Mouse (Mus musculus) CD8-positive naive resting alpha-beta T cell, adult 2 months (primary cell): ENCODE results near the gene Tmem170b.

Source experiments
- DNase-seq, 2 experiments: peaks; one replicate each; pipeline ENCODE4 v3.0.0; 2022; ENCODE audit warnings: low read depth in 2 of 2, low spot score in 2 of 2

The Tmem170b gene

GRCm38 (mm10) chr13:41611046-41611445 lies 5.3 kb downstream of the Tmem170b start:
- no peak for DNase-seq

GRCm38 (mm10) chr13:41614539-41614938 lies 8.8 kb downstream of the Tmem170b start:
- DNase-seq, result no peak

- no peak for DNase-seq
These were observed 9.3 kb downstream of the Tmem170b start for GRCm38 (mm10) chr13:41614982-41615381.

- no peak for DNase-seq
These were observed 13.8 kb downstream of the Tmem170b start for GRCm38 (mm10) chr13:41619470-41619869.

GRCm38 (mm10) chr13:41620132-41620531 lies 14.4 kb downstream of the Tmem170b start:
- DNase-seq, result no peak

- no peak for DNase-seq
These were observed 18.4 kb downstream of the Tmem170b start for GRCm38 (mm10) chr13:41624123-41624522.

GRCm38 (mm10) chr13:41625248-41625647 lies 19.5 kb downstream of the Tmem170b start:
- no peak for DNase-seq

- no peak for DNase-seq
These were observed 21.7 kb downstream of the Tmem170b start for GRCm38 (mm10) chr13:41627277-41627916.

- peak; percentile 42 to 67 for DNase-seq
These were observed 28.7 kb downstream of the Tmem170b start for GRCm38 (mm10) chr13:41634401-41634818.

GRCm38 (mm10) chr13:41638083-41638482 lies 32.4 kb downstream of the Tmem170b start:
- no peak for DNase-seq

- peak in 1 of 2 experiments; percentile 29 for DNase-seq
These were observed 37.1 kb downstream of the Tmem170b start for GRCm38 (mm10) chr13:41642851-41643250.

GRCm38 (mm10) chr13:41643798-41644197 lies 38.1 kb downstream of the Tmem170b start:
- no peak for DNase-seq

GRCm38 (mm10) chr13:41644591-41645482 lies 39.1 kb downstream of the Tmem170b start:
- DNase-seq, result no peak

- no peak for DNase-seq
These were observed 39.8 kb downstream of the Tmem170b start for GRCm38 (mm10) chr13:41645483-41645859.

- DNase-seq, result no peak
These were observed 42.3 kb downstream of the Tmem170b start for GRCm38 (mm10) chr13:41647976-41648375.

GRCm38 (mm10) chr13:41650665-41651064 lies 45.0 kb downstream of the Tmem170b start:
- DNase-seq, result no peak

- no peak for DNase-seq
These were observed 48.1 kb downstream of the Tmem170b start for GRCm38 (mm10) chr13:41653791-41654190.

GRCm38 (mm10) chr13:41655576-41656090 lies 49.9 kb downstream of the Tmem170b start:
- DNase-seq, result no peak

- no peak for DNase-seq
These were observed 54.5 kb downstream of the Tmem170b start for GRCm38 (mm10) chr13:41660052-41660793.

GRCm38 (mm10) chr13:41661116-41661515 lies 55.4 kb downstream of the Tmem170b start:
- no peak for DNase-seq

- no peak for DNase-seq
These were observed 56.8 kb downstream of the Tmem170b start for GRCm38 (mm10) chr13:41662401-41663070.
